Mouse (Mus musculus) neural tube, embryonic 13.5 days (tissue): ENCODE data around the gene Faf1. TPM values are rescaled to one million over a fixed set of nuclear protein-coding genes. Genes with fewer than 3 reads are reported as not detected.

ENCODE experiments used
- ATAC-seq: fragments of 200-750 bp; cut with Nextera tagmentation; 2 replicates; pipeline ENCODE4 v1.8.0; 2017; ENCODE audit warnings: low read depth, mild to moderate bottlenecking, moderate TSS enrichment, moderate library complexity
- H3K27ac ChIP-seq: fragments of 300-500 bp; sonication (generic); replicated peaks from 2 replicates; pipeline ENCODE4 v1.5.1; 2015; ENCODE audit warnings: moderate library complexity, mild to moderate bottlenecking, inconsistent platforms
- H3K27me3 ChIP-seq: fragments of 300-500 bp; sonication (generic); 2 replicates; pipeline ENCODE4 v1.6.1; 2015; ENCODE audit warnings: mild to moderate bottlenecking, inconsistent platforms
- H3K36me3 ChIP-seq: fragments of 300-500 bp; sonication (generic); 2 replicates; pipeline ENCODE4 v1.6.1; 2015; ENCODE audit warnings: mild to moderate bottlenecking, inconsistent platforms
- H3K4me1 ChIP-seq: fragments of 300-500 bp; sonication (generic); replicated peaks from 2 replicates; pipeline ENCODE4 v1.6.1; 2015; ENCODE audit warnings: inconsistent platforms
- H3K4me2 ChIP-seq: fragments of 300-500 bp; sonication (generic); 2 replicates; pipeline ENCODE4 v1.6.1; 2015; ENCODE audit warnings: inconsistent platforms, mild to moderate bottlenecking, moderate library complexity
- H3K4me3 ChIP-seq: fragments of 300-500 bp; sonication (generic); 2 replicates; pipeline ENCODE4 v1.5.1; 2015; ENCODE audit warnings: mild to moderate bottlenecking, inconsistent platforms
- H3K9ac ChIP-seq: fragments of 300-500 bp; sonication (generic); 2 replicates; pipeline ENCODE4 v1.6.1; 2015; ENCODE audit warnings: moderate library complexity, mild to moderate bottlenecking, inconsistent platforms
- H3K9me3 ChIP-seq: fragments of 300-500 bp; sonication (generic); 2 replicates; pipeline ENCODE4 v1.6.1; 2016; ENCODE audit warnings: inconsistent platforms
- WGBS: fragments of 180-500 bp; shearing (Covaris S2); methylation state at CpG from one replicate; pipeline ENCODE4 v1.1.7; 2015; 5-methylcytosine and 5-hydroxymethylcytosine counted together
- polyA plus RNA-seq: library from polyadenylated mRNA; unstranded; fragments of >200 nt; fragmentation: Nextera tagmentation; extraction: Ambion mirVana; gene quantifications from 2 replicates; pipeline ENCODE4 v1.2.1, GENCODE M21; 2015

The Faf1 gene
- polyA plus RNA-seq, 1 experiment from 2014 or later: 33.6 TPM

- no peaks in the 10 kb centered on the region for H3K9me3 ChIP-seq
- H3K4me1 ChIP-seq: no peaks in the 10 kb centered on the region
- no peak overlapping the region for H3K27ac ChIP-seq
- H3K9ac ChIP-seq: no peak overlapping the region
- WGBS: 37% methylated on average over 3 of the region's 3 CpGs
- no peak overlapping the region for H3K4me2 ChIP-seq
- no peak overlapping the region for H3K4me3 ChIP-seq
- H3K27me3 ChIP-seq: no peaks in the 10 kb centered on the region
- 0 out of 2 replicates have a peak, but pooled peaks cover 5% of the 10 kb centered on the region for H3K36me3 ChIP-seq
- ATAC-seq: no peak
Measured at GRCm38 (mm10) chr4:109868897-109869484, 192.6 kb downstream of the Faf1 start.

GRCm38 (mm10) chr4:109884333-109884732, 207.9 kb downstream of the Faf1 start:
- 35% methylated on average over 4 of the region's 4 CpGs for WGBS

GRCm38 (mm10) chr4:109887856-109888357, 211.5 kb downstream of the Faf1 start:
- ATAC-seq: no peak

More at GRCm38 (mm10) chr4:109884333-109884732, 207.9 kb downstream of the Faf1 start:
- no peak overlapping the region for H3K4me3 ChIP-seq
- H3K4me2 ChIP-seq: no peak overlapping the region
- no peak overlapping the region for H3K27ac ChIP-seq
- no peaks in the 10 kb centered on the region for H3K27me3 ChIP-seq
- H3K9me3 ChIP-seq: no peaks in the 10 kb centered on the region
- H3K36me3 ChIP-seq: no peaks in the 10 kb centered on the region; the same call in 1 of the 2 replicates
- H3K4me1 ChIP-seq: no peaks in the 10 kb centered on the region; the same call in 1 of the 2 replicates
- no peak for ATAC-seq
- H3K9ac ChIP-seq: no peak overlapping the region

GRCm38 (mm10) chr4:109897810-109898566, 221.6 kb downstream of the Faf1 start:
- H3K4me2 ChIP-seq: no peak overlapping the region
- WGBS: 94% methylated on average over 6 of the region's 6 CpGs
- no peak for ATAC-seq
- H3K27ac ChIP-seq: no peak overlapping the region
- H3K9me3 ChIP-seq: no peaks in the 10 kb centered on the region
- no peaks in the 10 kb centered on the region for H3K27me3 ChIP-seq
- no peak overlapping the region for H3K4me3 ChIP-seq
- H3K36me3 ChIP-seq: no peaks in the 10 kb centered on the region; the same call in 1 of the 2 replicates
- no peaks in the 10 kb centered on the region for H3K4me1 ChIP-seq
- H3K9ac ChIP-seq: no peak overlapping the region

More at GRCm38 (mm10) chr4:109887856-109888357, 211.5 kb downstream of the Faf1 start:
- Histone ChIP-seq H3K36me3 (peaks cover 14% of the 10 kb centered on the region), H3K4me2 (no peak overlapping the region), H3K27me3 (no peaks in the 10 kb centered on the region), H3K4me1 (no peaks in the 10 kb centered on the region; the same call in 1 of the 2 replicates), H3K4me3 (no peak overlapping the region), H3K9ac (no peak overlapping the region), H3K9me3 (no peaks in the 10 kb centered on the region), H3K27ac (no peak overlapping the region)
- 93% methylated on average over 6 of the region's 6 CpGs for WGBS

- no peak for ATAC-seq
- Histone ChIP-seq H3K4me3 (no peak overlapping the region), H3K9ac (no peak overlapping the region), H3K27ac (no peak overlapping the region), H3K36me3 (no peaks in the 10 kb centered on the region), H3K27me3 (no peaks in the 10 kb centered on the region), H3K9me3 (no peaks in the 10 kb centered on the region), H3K4me1 (no peaks in the 10 kb centered on the region), H3K4me2 (no peak overlapping the region)
- 90% methylated on average over 2 of the region's 2 CpGs for WGBS
Measured at GRCm38 (mm10) chr4:109901076-109901475, 224.7 kb downstream of the Faf1 start.

GRCm38 (mm10) chr4:109904487-109904886, 228.1 kb downstream of the Faf1 start:
- WGBS: 93% methylated on average over 3 of the region's 3 CpGs
- Histone ChIP-seq H3K4me1 (no peaks in the 10 kb centered on the region), H3K4me2 (no peak overlapping the region), H3K27ac (no peak overlapping the region), H3K4me3 (no peak overlapping the region), H3K9me3 (no peaks in the 10 kb centered on the region), H3K36me3 (no peaks in the 10 kb centered on the region), H3K9ac (no peak overlapping the region), H3K27me3 (no peaks in the 10 kb centered on the region)
- no peak for ATAC-seq

- H3K27me3 ChIP-seq: no peaks in the 10 kb centered on the region
Measured at GRCm38 (mm10) chr4:109929058-109929457, 252.7 kb downstream of the Faf1 start.

GRCm38 (mm10) chr4:109930445-109930844, 254.1 kb downstream of the Faf1 start:
- Histone ChIP-seq H3K27ac (no peak overlapping the region), H3K4me1 (no peaks in the 10 kb centered on the region), H3K4me2 (no peak overlapping the region), H3K27me3 (no peaks in the 10 kb centered on the region), H3K9ac (no peak overlapping the region), H3K36me3 (peaks cover 8% of the 10 kb centered on the region; the same call in 1 of the 2 replicates), H3K4me3 (no peak overlapping the region), H3K9me3 (no peaks in the 10 kb centered on the region)
- 93% methylated on average over 1 of the region's 1 CpGs for WGBS
- no peak for ATAC-seq

More at GRCm38 (mm10) chr4:109929058-109929457, 252.7 kb downstream of the Faf1 start:
- Histone ChIP-seq H3K9ac (no peak overlapping the region), H3K36me3 (0 out of 2 replicates have a peak, but pooled peaks cover 6% of the 10 kb centered on the region), H3K9me3 (no peaks in the 10 kb centered on the region), H3K4me3 (no peak overlapping the region), H3K4me1 (no peaks in the 10 kb centered on the region), H3K4me2 (no peak overlapping the region), H3K27ac (no peak overlapping the region)
- ATAC-seq: no peak
- 94% methylated on average over 1 of the region's 1 CpGs for WGBS

GRCm38 (mm10) chr4:109930935-109931334, 254.5 kb downstream of the Faf1 start:
- no peaks in the 10 kb centered on the region for H3K4me1 ChIP-seq
- WGBS: 82% methylated on average over 1 of the region's 1 CpGs
- no peak overlapping the region for H3K9ac ChIP-seq
- no peak overlapping the region for H3K4me3 ChIP-seq
- H3K27ac ChIP-seq: no peak overlapping the region
- peaks cover 10% of the 10 kb centered on the region; the same call in 1 of the 2 replicates for H3K36me3 ChIP-seq
- H3K4me2 ChIP-seq: no peak overlapping the region
- H3K27me3 ChIP-seq: no peaks in the 10 kb centered on the region
- H3K9me3 ChIP-seq: no peaks in the 10 kb centered on the region
- ATAC-seq: no peak

- Histone ChIP-seq H3K4me3 (no peak overlapping the region), H3K27ac (no peak overlapping the region), H3K9me3 (no peaks in the 10 kb centered on the region), H3K27me3 (no peaks in the 10 kb centered on the region), H3K9ac (no peak overlapping the region), H3K4me2 (no peak overlapping the region), H3K36me3 (peaks cover 4% of the 10 kb centered on the region), H3K4me1 (no peaks in the 10 kb centered on the region)
- 92% methylated on average over 3 of the region's 3 CpGs for WGBS
- no peak for ATAC-seq
Measured at GRCm38 (mm10) chr4:109936557-109936956, 260.2 kb downstream of the Faf1 start.

- H3K36me3 ChIP-seq: peaks cover 9% of the 10 kb centered on the region
- H3K9ac ChIP-seq: no peak overlapping the region
- no peaks in the 10 kb centered on the region for H3K27me3 ChIP-seq
- H3K4me3 ChIP-seq: no peak overlapping the region
- no peaks in the 10 kb centered on the region for H3K4me1 ChIP-seq
- no peaks in the 10 kb centered on the region for H3K9me3 ChIP-seq
- ATAC-seq: no peak
- H3K4me2 ChIP-seq: no peak overlapping the region
- no peak overlapping the region for H3K27ac ChIP-seq
Measured at GRCm38 (mm10) chr4:109939291-109939690, 262.9 kb downstream of the Faf1 start.

- 93% methylated on average over 1 of the region's 1 CpGs for WGBS
- Histone ChIP-seq H3K9ac (no peak overlapping the region), H3K4me1 (no peaks in the 10 kb centered on the region), H3K4me2 (no peak overlapping the region), H3K27ac (no peak overlapping the region), H3K9me3 (no peaks in the 10 kb centered on the region), H3K36me3 (peaks cover 12% of the 10 kb centered on the region), H3K27me3 (no peaks in the 10 kb centered on the region), H3K4me3 (no peak overlapping the region)
- no peak for ATAC-seq
Measured at GRCm38 (mm10) chr4:109945554-109945953, 269.2 kb downstream of the Faf1 start.
